Mouse (Mus musculus): ENCODE measurements around the gene Plac1.
A peak's percentile ranks its signal among the peaks of the same experiment; 100 is the strongest.

Plac1 gene

GRCm38 (mm10) chrX:53046033-53046432 is 193.9 kb downstream of the Plac1 start:
- DNase-seq (ENCODE audit: low read depth) = no peak

GRCm38 (mm10) chrX:53045187-53045903 is 194.6 kb downstream of the Plac1 start:
- no peak for DNase-seq (ENCODE audit: low read depth)

- no peak for DNase-seq (ENCODE audit: low read depth)
Measured at GRCm38 (mm10) chrX:53041006-53041405, 198.9 kb downstream of the Plac1 start.

GRCm38 (mm10) chrX:53040138-53040537 is 199.8 kb downstream of the Plac1 start:
- DNase-seq (ENCODE audit: low read depth) = no peak

- DNase-seq (ENCODE audit: low read depth) = peak; percentile 46
Measured at GRCm38 (mm10) chrX:53039651-53040050, 200.3 kb downstream of the Plac1 start.

GRCm38 (mm10) chrX:53038194-53038593 is 201.7 kb downstream of the Plac1 start:
- peak; percentile 46 for DNase-seq (ENCODE audit: low read depth)

- no peak for DNase-seq (ENCODE audit: low read depth)
Measured at GRCm38 (mm10) chrX:53029559-53029958, 210.4 kb downstream of the Plac1 start.

GRCm38 (mm10) chrX:53025471-53026223 is 214.3 kb downstream of the Plac1 start:
- DNase-seq (ENCODE audit: low read depth) = peak; percentile 42

- DNase-seq (ENCODE audit: low read depth) = peak; percentile 47
Measured at GRCm38 (mm10) chrX:53024268-53024667, 215.6 kb downstream of the Plac1 start.

- no peak for DNase-seq (ENCODE audit: low read depth)
Measured at GRCm38 (mm10) chrX:53023021-53023420, 216.9 kb downstream of the Plac1 start.
